Mouse (Mus musculus): ENCODE results near the gene Tmem176b. TPM values are rescaled to one million over a fixed set of nuclear protein-coding genes. Genes with fewer than 3 reads are reported as not detected.

The Tmem176b gene
- 10.0 TPM for total RNA-seq (2023)

DNA sequence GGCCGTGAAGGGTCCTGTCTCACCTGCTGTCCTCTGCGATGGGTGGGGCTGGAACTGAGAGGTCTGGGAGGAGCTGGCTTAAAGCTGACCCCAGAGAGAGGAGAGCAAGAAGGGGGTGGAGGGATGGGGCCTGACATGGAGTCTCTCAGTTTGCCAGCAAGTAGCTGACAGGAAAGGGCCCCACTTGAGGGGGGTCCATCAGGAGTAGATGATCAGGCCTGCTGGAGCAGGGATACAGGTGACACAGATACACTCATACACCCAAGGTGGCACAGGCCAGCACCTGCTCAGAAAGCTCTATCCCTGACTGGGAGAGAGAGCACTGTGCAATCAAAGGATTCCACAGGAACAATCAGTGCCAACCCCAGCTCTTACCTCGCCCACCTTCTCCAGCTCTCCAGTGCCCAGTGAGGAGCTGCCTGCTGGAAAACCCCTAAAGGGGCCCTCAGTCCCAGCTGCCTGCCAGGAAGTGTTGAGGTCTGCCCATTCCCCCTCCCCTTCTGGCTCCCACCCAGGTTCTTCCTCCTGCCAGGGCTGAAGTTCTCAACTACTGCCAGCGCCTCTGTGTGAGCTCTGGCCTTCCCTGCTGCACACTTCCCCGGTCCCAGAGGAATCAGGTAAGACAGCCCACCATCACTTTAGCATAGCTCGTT lies at the start of gene Tmem176b:
Gene Tmem176b (minus strand): TSS at position 524 of the 653 bp plus-strand sequence.

DNA sequence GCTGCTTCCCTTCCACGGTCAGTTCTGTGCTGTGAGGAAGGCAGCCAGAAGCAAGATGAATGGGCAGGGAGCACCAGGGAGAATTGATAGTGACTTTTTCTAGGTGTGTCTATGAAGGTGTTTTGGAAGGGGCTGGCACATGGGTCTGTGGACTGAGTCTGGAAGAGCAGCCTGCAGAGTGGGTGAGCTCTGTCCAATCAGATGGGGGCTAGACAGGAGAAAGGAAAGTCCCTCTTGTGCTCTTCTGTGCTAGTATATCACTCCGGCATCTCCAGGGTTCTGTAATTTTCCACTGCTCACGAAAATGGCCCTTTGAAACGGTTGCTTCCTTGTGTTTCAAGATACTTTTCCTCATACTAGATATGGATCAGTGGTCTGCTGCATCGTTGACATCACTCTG lies 31.3 kb upstream of the Tmem176b start, which contains the start of gene Aoc1:
Gene Aoc1 (plus strand): TSS at position 301 of the 400 bp plus-strand sequence.

DNA sequence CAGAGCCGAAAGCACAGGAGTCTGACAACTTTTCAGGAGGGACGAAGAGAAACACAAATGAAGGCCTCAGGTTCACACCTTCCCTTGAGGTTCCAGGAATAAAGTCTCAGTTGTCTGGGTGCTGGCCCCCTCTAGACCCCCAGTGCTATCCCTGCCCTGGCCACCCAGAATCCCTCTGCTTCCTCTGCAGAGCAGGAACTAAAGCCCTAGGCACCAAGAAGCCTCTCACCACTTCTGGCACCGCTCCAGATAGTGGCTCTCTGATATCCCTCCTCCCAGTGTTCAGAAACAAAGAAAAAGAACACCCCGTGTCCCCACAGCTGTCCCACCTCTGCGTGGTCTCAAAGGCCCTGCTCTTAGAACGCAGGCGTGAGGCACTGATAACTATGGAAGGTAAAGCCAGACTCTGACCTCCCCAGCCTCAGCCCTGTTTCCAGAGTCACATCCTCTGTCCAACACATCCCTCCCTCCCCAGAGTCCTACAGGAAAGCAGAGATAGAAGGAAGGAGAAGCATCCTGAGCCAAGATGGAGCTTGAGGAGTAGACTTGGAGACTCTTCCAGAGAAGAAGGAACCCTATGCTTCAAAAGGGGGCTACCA lies 826 bp downstream of the Tmem176b start, which contains the start of gene Tmem176a:
Gene Tmem176a (plus strand): TSS at position 549 of the 599 bp plus-strand sequence.

Other genes starting within 250 kb of the Tmem176b start
- gene Repin1, start 247.6 kb downstream of the Tmem176b start, total RNA-seq (2023) = 2.5 TPM
- 2.7 TPM for gene Gm44965, start 247.6 kb downstream of the Tmem176b start, total RNA-seq (2023)
- 7.6 TPM for gene Zfp775, start 239.4 kb downstream of the Tmem176b start, total RNA-seq (2023)
- 1.7 TPM for gene AI854703, start 214.7 kb downstream of the Tmem176b start, total RNA-seq (2023)
- 136 TPM for gene Gimap8, start 194.3 kb downstream of the Tmem176b start, total RNA-seq (2023)
- gene Gimap9, start 165.4 kb downstream of the Tmem176b start, total RNA-seq (2023) = 218 TPM
- gene Gimap4, start 156.9 kb downstream of the Tmem176b start, total RNA-seq (2023) = 370 TPM
- gene Gimap6, start 133.3 kb downstream of the Tmem176b start, total RNA-seq (2023) = 2,141 TPM
- gene Gm28053, start 122.9 kb downstream of the Tmem176b start, total RNA-seq (2023) = 19.3 TPM
- gene Gimap7, start 122.9 kb downstream of the Tmem176b start, total RNA-seq (2023) = 37.7 TPM
- gene Gimap1, start 102.4 kb downstream of the Tmem176b start, total RNA-seq (2023) = 153 TPM
- 147 TPM for gene Gimap5, start 95.3 kb downstream of the Tmem176b start, total RNA-seq (2023)
- gene Gimap3, start 70.6 kb downstream of the Tmem176b start, total RNA-seq (2023) = 591 TPM
- 6.3 TPM for gene Tmem176a, start 577 bp downstream of the Tmem176b start, total RNA-seq (2023)
- gene Aoc1, start 31.4 kb upstream of the Tmem176b start, total RNA-seq (2023) = not detected
- gene 1600015I10Rik, start 88.4 kb upstream of the Tmem176b start, total RNA-seq (2023) = not detected
- not detected for gene Doxl2, start 133.5 kb upstream of the Tmem176b start, total RNA-seq (2023)
- not detected for gene Svs1, start 145.4 kb upstream of the Tmem176b start, total RNA-seq (2023)
- 0.68 TPM for gene Gpnmb, start 195.1 kb upstream of the Tmem176b start, total RNA-seq (2023)
- gene Malsu1, start 232.3 kb upstream of the Tmem176b start, total RNA-seq (2023) = 53.0 TPM

Data from CD4-positive naive resting alpha-beta T cell, adult 57 days (primary cell).